Mouse (Mus musculus): ENCODE measurements around the gene Rxylt1.

Rxylt1 gene

GRCm38 (mm10) chr10:122040372-122040771 is 56.8 kb downstream of the Rxylt1 start:
- peak in 1 of 2 experiments; percentile 20 for DNase-seq

GRCm38 (mm10) chr10:122039566-122039965 is 57.6 kb downstream of the Rxylt1 start:
- DNase-seq, result no peak

GRCm38 (mm10) chr10:122038554-122038953 is 58.6 kb downstream of the Rxylt1 start:
- no peak for DNase-seq

GRCm38 (mm10) chr10:122033271-122033670 is 63.9 kb downstream of the Rxylt1 start:
- no peak for DNase-seq

GRCm38 (mm10) chr10:122030420-122030819 is 66.8 kb downstream of the Rxylt1 start:
- no peak for DNase-seq

GRCm38 (mm10) chr10:122029738-122030137 is 67.4 kb downstream of the Rxylt1 start:
- no peak for DNase-seq

Data from spleen, adult 18-20 months (tissue).